Mouse (Mus musculus): ENCODE data around the gene Trim25. TPM values are rescaled to one million over a fixed set of nuclear protein-coding genes. Genes with fewer than 3 reads are reported as not detected.

Gene Trim25
- total and polyA plus RNA-seq, 3 experiments = 22.2 to 43.0 TPM; not detected in 1

DNA sequence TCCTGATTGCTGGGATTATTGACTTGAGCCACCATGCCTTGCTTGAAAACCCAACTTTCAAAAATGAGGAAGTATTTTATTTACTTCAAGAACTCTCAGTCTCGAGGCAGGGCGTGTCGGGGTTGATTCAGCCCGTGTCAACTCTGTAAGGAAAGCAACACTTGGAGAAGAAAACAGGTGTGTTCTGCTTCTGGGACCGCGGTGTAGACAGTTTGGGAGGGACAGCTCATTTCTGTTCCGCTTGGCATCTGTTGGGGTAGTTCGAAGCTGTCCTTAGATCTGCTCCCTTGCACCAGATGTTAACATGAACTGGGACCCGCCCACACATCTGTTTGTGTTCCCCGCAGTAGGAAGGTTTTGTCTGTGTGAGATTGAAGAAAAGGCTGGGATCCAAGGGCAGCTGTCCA lies 28.8 kb downstream of the Trim25 start:
- H3K9ac ChIP-seq (ENCODE audit: control insufficient read depth, low read depth, low read length, poor library complexity, severe bottlenecking) = no peak overlapping the region
- DNase-seq (ENCODE audit: low read depth, low spot score) = peak; percentile 95
- peak overlapping the region; percentile 2 to 17; a peak in 3 of 4 replicates for H3K4me3 ChIP-seq (ENCODE audit: control insufficient read depth in 1 of 2, insufficient read depth in 1 of 2, low read depth in 2 of 2, low read length in 2 of 2)
- no peaks in the 10 kb centered on the region for H3K79me2 ChIP-seq (ENCODE audit: control insufficient read depth, insufficient read depth, low read length, poor library complexity)
- H3K4me1 ChIP-seq (ENCODE audit: control insufficient read depth in 1 of 2, insufficient read depth in 2 of 2, low read length in 2 of 2) = peaks cover 8 to 28% of the 10 kb centered on the region in 2 experiments
- H3K9me3 ChIP-seq (replicated peaks; ENCODE audit: insufficient read depth, low read length) = no peaks in the 10 kb centered on the region
- no peaks in the 10 kb centered on the region for H3K27me3 ChIP-seq (ENCODE audit: control insufficient read depth in 1 of 2, insufficient read depth in 2 of 2, low read length in 2 of 2)
- H3K27ac ChIP-seq (ENCODE audit: control insufficient read depth, low read depth, low read length) = peak overlapping the region; percentile 65
- H3K36me3 ChIP-seq (ENCODE audit: control insufficient read depth in 1 of 2, insufficient read depth in 2 of 2, low read length in 2 of 2) = peaks cover 0 to 21% of the 10 kb centered on the region in 2 experiments; a peak in 2 of 4 replicates
- TF ChIP-seq TCF12 (IDR thresholded peaks at IDR 0.05; ENCODE audit: low read depth, low read length) = peak; percentile 61
- peak; percentile 43 to 64; a peak in 3 of 4 replicates for TF ChIP-seq EP300 (IDR thresholded peaks at IDR 0.05; ENCODE audit: low read depth in 1 of 2, low read length in 2 of 2)
- peak; percentile 80 for TF ChIP-seq RCOR1 (IDR thresholded peaks at IDR 0.05; ENCODE audit: low read depth, low read length)
- TF ChIP-seq CHD1 (IDR thresholded peaks at IDR 0.05; ENCODE audit: low read depth, low read length) = no peak
- no peak for TF ChIP-seq CHD2 (IDR thresholded peaks at IDR 0.05; ENCODE audit: low read length)
- no peak for TF ChIP-seq JUND (IDR thresholded peaks at IDR 0.05; ENCODE audit: low read depth, low read length)
- peak; percentile 61; the same call in 1 of the 2 replicates for TF ChIP-seq MYC (IDR thresholded peaks at IDR 0.05; ENCODE audit: low read depth, low read length)
- no peak for TF ChIP-seq ZNF384 (IDR thresholded peaks at IDR 0.05; ENCODE audit: low read depth, low read length)
- no peak for TF ChIP-seq USF1 (IDR thresholded peaks at IDR 0.05; ENCODE audit: low read depth, low read length)
- TF ChIP-seq KAT2A (conservative IDR thresholded peaks at IDR 0.05; ENCODE audit: low read depth, low read length) = no peak
- no peak for TF ChIP-seq POLR2AphosphoS5 (IDR thresholded peaks at IDR 0.05; ENCODE audit: borderline replicate concordance, low read depth, low read length)
- TF ChIP-seq MYB (IDR thresholded peaks at IDR 0.05; ENCODE audit: low read depth, low read length) = no peak; the same call in 1 of the 2 replicates
- 0 out of 2 replicates have a peak, but pooled peaks have one; percentile 27 for TF ChIP-seq MAX (IDR thresholded peaks at IDR 0.05; ENCODE audit: low read length)
- no peak for TF ChIP-seq ZC3H11A (IDR thresholded peaks at IDR 0.05; ENCODE audit: low read depth, low read length)
- no peak for TF ChIP-seq ELF1 (IDR thresholded peaks at IDR 0.05; ENCODE audit: low read depth, low read length)
- no peak for TF ChIP-seq USF2 (IDR thresholded peaks at IDR 0.05; ENCODE audit: borderline replicate concordance in 1 of 2, insufficient read depth in 1 of 2, low read depth in 1 of 2, low read length in 2 of 2)
- no peak for TF ChIP-seq NRF1 (IDR thresholded peaks at IDR 0.05; ENCODE audit: insufficient read depth, low read depth, low read length, poor library complexity, severe bottlenecking)
- peak; percentile 61 for TF ChIP-seq MXI1 (IDR thresholded peaks at IDR 0.05; ENCODE audit: low read depth, low read length)
- no peak for TF ChIP-seq HCFC1 (IDR thresholded peaks at IDR 0.05; ENCODE audit: low read depth, low read length)
- no peak for TF ChIP-seq GABPA (IDR thresholded peaks at IDR 0.05; ENCODE audit: low read depth, low read length)
- no peak for TF ChIP-seq SMC3 (IDR thresholded peaks at IDR 0.05; ENCODE audit: low read depth, low read length)
- TF ChIP-seq MAZ (IDR thresholded peaks at IDR 0.05; ENCODE audit: low read depth, low read length) = no peak
- TF ChIP-seq MEF2A (IDR thresholded peaks at IDR 0.05; ENCODE audit: extremely low read depth, insufficient replicate concordance, low read depth, low read length, poor library complexity, severe bottlenecking) = no peak
- TF ChIP-seq E2F4 (IDR thresholded peaks at IDR 0.05; ENCODE audit: borderline replicate concordance, low read depth, low read length) = no peak
- TF ChIP-seq TAL1 (IDR thresholded peaks at IDR 0.05; ENCODE audit: low read length) = peak; percentile 46
- TF ChIP-seq POLR2A (IDR thresholded peaks at IDR 0.05; ENCODE audit: control insufficient read depth in 1 of 2, insufficient read depth in 1 of 2, low read depth in 1 of 2, low read length in 2 of 2, poor library complexity in 1 of 2) = no peak
- TF ChIP-seq UBTF (IDR thresholded peaks at IDR 0.05; ENCODE audit: borderline replicate concordance, insufficient read depth, low read depth, low read length) = no peak
- peak; percentile 81; the same call in 1 of the 2 replicates for TF ChIP-seq SIN3A (IDR thresholded peaks at IDR 0.05; ENCODE audit: low read length)
- TF ChIP-seq BHLHE40 (IDR thresholded peaks at IDR 0.05; ENCODE audit: borderline replicate concordance, low read depth, low read length) = peak; percentile 62; the same call in 1 of the 2 replicates
- TF ChIP-seq ETS1 (IDR thresholded peaks at IDR 0.05; ENCODE audit: low read depth, low read length) = peak; percentile 69
- TF ChIP-seq MAFK (IDR thresholded peaks at IDR 0.05; ENCODE audit: borderline replicate concordance, low read depth, low read length) = no peak
- TF ChIP-seq POLR2AphosphoS2 (IDR thresholded peaks at IDR 0.05; ENCODE audit: low read length) = no peak
- no peak for TF ChIP-seq ZKSCAN1 (IDR thresholded peaks at IDR 0.05; ENCODE audit: low read depth, low read length)
- TF ChIP-seq GATA1 (IDR thresholded peaks at IDR 0.05; ENCODE audit: low read depth, low read length) = no peak
- no peak for TF ChIP-seq NELFE (IDR thresholded peaks at IDR 0.05; ENCODE audit: low read depth, low read length)
- peak; percentile 66 for TF ChIP-seq TBP (IDR thresholded peaks at IDR 0.05; ENCODE audit: low read depth, low read length)
- no peak for TF ChIP-seq CTCF (IDR thresholded peaks at IDR 0.05 in 2 of 3, conservative IDR thresholded peaks at IDR 0.05 in 1 of 3; ENCODE audit: control insufficient read depth in 1 of 3, insufficient read depth in 1 of 3, low read depth in 2 of 3, low read length in 3 of 3, poor library complexity in 1 of 3, severe bottlenecking in 1 of 3)
- no peak for TF ChIP-seq RAD21 (IDR thresholded peaks at IDR 0.05; ENCODE audit: low read depth, low read length)
